Mouse (Mus musculus): ENCODE data around the gene Hspa1l. TPM values are rescaled to one million over a fixed set of nuclear protein-coding genes. Genes with fewer than 3 reads are reported as not detected.
A peak's percentile ranks its signal among the peaks of the same experiment; 100 is the strongest.

Hspa1l gene
- polyA plus RNA-seq, 1 experiment from 2014 or later: 2.0 TPM

- no peak within 1 kb of the TSS for H3K9ac ChIP-seq (ENCODE audit: low read depth, low read length)
- peak; percentile 44; the same call in 1 of the 2 replicates for ATAC-seq
- 62% methylated on average over 12 of the region's 12 CpGs for WGBS
- no peaks in the 10 kb centered on the region; the same call in 1 of the 2 replicates for H3K4me1 ChIP-seq (ENCODE audit: control insufficient read depth, insufficient read depth, low read length)
- H3K4me2 ChIP-seq (ENCODE audit: low read length): no peak within 1 kb of the TSS
- peaks cover 42% of the 10 kb centered on the region for H3K36me3 ChIP-seq (ENCODE audit: control insufficient read depth, insufficient read depth, low read length)
- no peak within 1 kb of the TSS for H3K4me3 ChIP-seq (ENCODE audit: low read depth, low read length)
- H3K27ac ChIP-seq (ENCODE audit: low read length): no peak within 1 kb of the TSS
- H3K9me3 ChIP-seq (replicated peaks; ENCODE audit: control insufficient read depth, low read length, poor library complexity, severe bottlenecking): no peaks in the 10 kb centered on the region
- no peaks in the 10 kb centered on the region for H3K27me3 ChIP-seq (ENCODE audit: control insufficient read depth, insufficient read depth, low read depth, low read length)
These were observed 43.9 kb downstream of the Hspa1l start, which contains the start of gene Vwa7 for GRCm38 (mm10) chr17:35016376-35016775. TSS of gene Vwa7 (plus strand) at chr17:35016579.

DNA sequence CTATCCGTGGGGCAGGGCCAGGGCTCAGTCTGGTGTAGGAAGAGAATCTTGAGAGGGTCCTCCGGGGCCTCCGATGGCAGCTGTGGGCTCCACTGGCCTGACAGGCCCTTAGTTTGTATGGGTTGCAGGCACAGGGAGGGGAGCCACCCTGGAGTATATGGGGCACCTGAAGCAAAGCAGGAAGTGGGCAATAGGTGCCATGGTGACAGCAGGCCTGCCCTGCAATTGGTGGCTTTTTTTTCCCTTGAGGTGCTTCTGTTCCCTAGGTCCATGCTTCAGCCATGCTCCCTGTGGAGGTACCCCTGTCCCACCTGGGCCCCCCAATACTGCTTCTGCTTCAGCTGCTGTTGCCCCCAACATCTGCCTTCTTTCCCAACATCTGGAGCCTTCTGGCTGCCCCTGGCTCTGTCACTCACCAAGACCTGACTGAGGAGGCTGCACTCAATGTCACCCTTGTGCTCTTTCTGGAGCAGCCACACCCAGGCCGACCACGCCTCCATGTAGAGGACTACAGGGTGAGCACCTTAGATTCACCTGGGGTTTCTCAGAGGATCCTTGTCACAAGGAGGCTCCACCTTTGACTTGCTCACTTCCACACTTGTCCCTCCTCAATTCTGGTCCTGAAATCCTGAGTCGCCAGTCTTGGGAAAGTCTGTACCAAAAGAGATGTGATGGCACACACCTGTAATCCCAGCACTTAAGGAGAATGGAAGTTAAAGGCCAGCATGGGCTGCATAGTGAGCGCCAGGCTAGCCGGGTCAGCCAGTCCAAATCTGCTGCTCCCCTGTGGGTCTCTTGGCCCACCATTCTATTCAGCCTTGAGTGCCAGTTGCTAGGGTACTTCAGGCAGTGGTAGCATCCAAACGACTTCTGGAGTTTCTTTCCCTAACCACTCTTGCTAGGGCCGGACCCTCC is 44.5 kb downstream of the Hspa1l start:
- no peaks in the 10 kb centered on the region; the same call in 1 of the 2 replicates for H3K4me1 ChIP-seq (ENCODE audit: control insufficient read depth, insufficient read depth, low read length)
- no peaks in the 10 kb centered on the region for H3K9me3 ChIP-seq (replicated peaks; ENCODE audit: control insufficient read depth, low read length, poor library complexity, severe bottlenecking)
- 81% methylated on average over 10 of the region's 10 CpGs for WGBS
- no peaks in the 10 kb centered on the region for H3K27me3 ChIP-seq (ENCODE audit: control insufficient read depth, insufficient read depth, low read depth, low read length)
- H3K9ac ChIP-seq (ENCODE audit: low read depth, low read length): no peak overlapping the region
- H3K4me3 ChIP-seq (ENCODE audit: low read depth, low read length): no peak overlapping the region
- no peak overlapping the region for H3K4me2 ChIP-seq (ENCODE audit: low read length)
- H3K36me3 ChIP-seq (ENCODE audit: control insufficient read depth, insufficient read depth, low read length): peaks cover 35% of the 10 kb centered on the region
- no peak overlapping the region for H3K27ac ChIP-seq (ENCODE audit: low read length)
- ATAC-seq: no peak

GRCm38 (mm10) chr17:35017706-35018030 is 45.2 kb downstream of the Hspa1l start:
- no peaks in the 10 kb centered on the region for H3K9me3 ChIP-seq (replicated peaks; ENCODE audit: control insufficient read depth, low read length, poor library complexity, severe bottlenecking)
- no peak overlapping the region for H3K4me2 ChIP-seq (ENCODE audit: low read length)
- WGBS: 74% methylated on average over 14 of the region's 14 CpGs
- H3K36me3 ChIP-seq (ENCODE audit: control insufficient read depth, insufficient read depth, low read length): peaks cover 29% of the 10 kb centered on the region
- H3K27ac ChIP-seq (ENCODE audit: low read length): no peak overlapping the region
- no peak overlapping the region for H3K4me3 ChIP-seq (ENCODE audit: low read depth, low read length)
- H3K9ac ChIP-seq (ENCODE audit: low read depth, low read length): no peak overlapping the region
- H3K27me3 ChIP-seq (ENCODE audit: control insufficient read depth, insufficient read depth, low read depth, low read length): no peaks in the 10 kb centered on the region
- H3K4me1 ChIP-seq (ENCODE audit: control insufficient read depth, insufficient read depth, low read length): no peaks in the 10 kb centered on the region; the same call in 1 of the 2 replicates
- ATAC-seq: no peak

- Histone ChIP-seq H3K9me3 (replicated peaks; ENCODE audit: control insufficient read depth, low read length, poor library complexity, severe bottlenecking) (no peaks in the 10 kb centered on the region), H3K4me1 (ENCODE audit: control insufficient read depth, insufficient read depth, low read length) (no peaks in the 10 kb centered on the region; the same call in 1 of the 2 replicates), H3K36me3 (ENCODE audit: control insufficient read depth, insufficient read depth, low read length) (peaks cover 26% of the 10 kb centered on the region), H3K27ac (ENCODE audit: low read length) (no peak overlapping the region), H3K4me3 (ENCODE audit: low read depth, low read length) (no peak overlapping the region), H3K9ac (ENCODE audit: low read depth, low read length) (no peak overlapping the region), H3K27me3 (ENCODE audit: control insufficient read depth, insufficient read depth, low read depth, low read length) (no peaks in the 10 kb centered on the region), H3K4me2 (ENCODE audit: low read length) (no peak overlapping the region)
- ATAC-seq: no peak
- 85% methylated on average over 3 of the region's 3 CpGs for WGBS
These were observed 45.7 kb downstream of the Hspa1l start for GRCm38 (mm10) chr17:35018171-35018570.

- no peaks in the 10 kb centered on the region for H3K27me3 ChIP-seq (ENCODE audit: control insufficient read depth, insufficient read depth, low read depth, low read length)
- WGBS: 73% methylated on average over 11 of the region's 11 CpGs
- H3K9ac ChIP-seq (ENCODE audit: low read depth, low read length): no peak overlapping the region
These were observed 47.4 kb downstream of the Hspa1l start for GRCm38 (mm10) chr17:35019894-35020293.

DNA sequence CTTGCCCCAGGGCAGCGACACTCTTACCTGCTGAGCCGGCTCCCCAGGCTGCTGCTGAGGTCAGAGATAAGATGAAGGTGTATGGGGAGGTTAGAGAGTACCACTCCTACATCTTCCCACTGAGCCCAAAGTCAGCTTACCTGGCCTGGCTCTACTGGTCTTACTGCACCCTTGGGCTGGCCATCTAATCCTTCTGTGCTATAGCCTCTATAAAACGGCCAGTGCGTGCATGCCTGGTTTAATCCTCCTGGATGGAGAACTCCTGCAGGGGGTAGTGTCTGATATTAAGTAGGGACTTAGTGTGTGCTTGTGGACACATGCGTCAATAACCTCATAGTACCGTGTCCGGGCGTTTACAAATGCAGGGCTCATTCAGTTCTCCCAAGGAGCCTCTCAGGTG is 48.0 kb downstream of the Hspa1l start:
- 83% methylated on average over 8 of the region's 8 CpGs for WGBS
- no peaks in the 10 kb centered on the region for H3K9me3 ChIP-seq (replicated peaks; ENCODE audit: control insufficient read depth, low read length, poor library complexity, severe bottlenecking)
- H3K9ac ChIP-seq (ENCODE audit: low read depth, low read length): no peak overlapping the region
- no peaks in the 10 kb centered on the region; the same call in 1 of the 2 replicates for H3K4me1 ChIP-seq (ENCODE audit: control insufficient read depth, insufficient read depth, low read length)
- H3K27me3 ChIP-seq (ENCODE audit: control insufficient read depth, insufficient read depth, low read depth, low read length): no peaks in the 10 kb centered on the region
- peaks cover 5% of the 10 kb centered on the region for H3K36me3 ChIP-seq (ENCODE audit: control insufficient read depth, insufficient read depth, low read length)
- no peak for ATAC-seq
- H3K4me3 ChIP-seq (ENCODE audit: low read depth, low read length): no peak overlapping the region
- no peak overlapping the region for H3K27ac ChIP-seq (ENCODE audit: low read length)
- no peak overlapping the region for H3K4me2 ChIP-seq (ENCODE audit: low read length)

More at GRCm38 (mm10) chr17:35019894-35020293, 47.4 kb downstream of the Hspa1l start:
- no peak for ATAC-seq
- Histone ChIP-seq H3K4me1 (ENCODE audit: control insufficient read depth, insufficient read depth, low read length) (no peaks in the 10 kb centered on the region; the same call in 1 of the 2 replicates), H3K36me3 (ENCODE audit: control insufficient read depth, insufficient read depth, low read length) (peaks cover 9% of the 10 kb centered on the region), H3K4me3 (ENCODE audit: low read depth, low read length) (no peak overlapping the region), H3K4me2 (ENCODE audit: low read length) (no peak overlapping the region), H3K9me3 (replicated peaks; ENCODE audit: control insufficient read depth, low read length, poor library complexity, severe bottlenecking) (no peaks in the 10 kb centered on the region), H3K27ac (ENCODE audit: low read length) (no peak overlapping the region)

DNA sequence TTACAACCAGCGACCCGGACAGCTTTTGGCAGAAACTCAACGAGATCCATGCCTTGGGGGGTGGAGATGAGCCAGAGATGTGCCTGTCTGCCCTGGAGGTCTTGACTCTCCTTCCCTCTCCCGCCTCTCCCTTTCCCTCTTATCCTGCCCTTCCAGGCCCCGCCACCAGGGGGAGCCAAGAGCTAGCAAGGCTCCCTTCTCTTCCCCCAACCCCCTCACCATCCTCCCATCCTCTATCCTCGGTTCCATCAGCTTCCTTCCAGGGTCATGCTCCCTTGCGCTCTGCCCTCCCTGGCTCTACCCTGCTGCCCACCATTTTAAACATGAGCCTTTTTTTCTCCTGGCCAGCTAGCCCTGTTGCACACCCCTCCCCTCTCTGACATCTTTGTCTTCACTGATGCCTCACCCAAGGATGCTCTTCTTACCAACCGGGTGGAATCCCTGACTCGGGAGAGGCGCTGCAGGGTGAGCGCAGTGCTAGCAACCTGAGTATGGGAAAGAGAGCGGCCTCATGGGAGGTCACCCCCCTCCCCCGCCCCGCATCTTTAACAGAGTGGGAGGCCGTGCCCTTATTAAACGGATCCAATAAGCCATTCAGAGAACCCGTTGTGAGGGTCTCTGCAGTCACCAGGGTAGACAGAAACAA is 48.8 kb downstream of the Hspa1l start:
- ATAC-seq: no peak
- Histone ChIP-seq H3K9ac (ENCODE audit: low read depth, low read length) (no peak overlapping the region), H3K4me3 (ENCODE audit: low read depth, low read length) (no peak overlapping the region), H3K27me3 (ENCODE audit: control insufficient read depth, insufficient read depth, low read depth, low read length) (no peaks in the 10 kb centered on the region), H3K4me2 (ENCODE audit: low read length) (no peak overlapping the region), H3K4me1 (ENCODE audit: control insufficient read depth, insufficient read depth, low read length) (no peaks in the 10 kb centered on the region; the same call in 1 of the 2 replicates), H3K36me3 (ENCODE audit: control insufficient read depth, insufficient read depth, low read length) (peaks cover 3% of the 10 kb centered on the region; the same call in 1 of the 2 replicates), H3K27ac (ENCODE audit: low read length) (no peak overlapping the region), H3K9me3 (replicated peaks; ENCODE audit: control insufficient read depth, low read length, poor library complexity, severe bottlenecking) (no peaks in the 10 kb centered on the region)
- WGBS: 3% methylated on average over 17 of the region's 17 CpGs

DNA sequence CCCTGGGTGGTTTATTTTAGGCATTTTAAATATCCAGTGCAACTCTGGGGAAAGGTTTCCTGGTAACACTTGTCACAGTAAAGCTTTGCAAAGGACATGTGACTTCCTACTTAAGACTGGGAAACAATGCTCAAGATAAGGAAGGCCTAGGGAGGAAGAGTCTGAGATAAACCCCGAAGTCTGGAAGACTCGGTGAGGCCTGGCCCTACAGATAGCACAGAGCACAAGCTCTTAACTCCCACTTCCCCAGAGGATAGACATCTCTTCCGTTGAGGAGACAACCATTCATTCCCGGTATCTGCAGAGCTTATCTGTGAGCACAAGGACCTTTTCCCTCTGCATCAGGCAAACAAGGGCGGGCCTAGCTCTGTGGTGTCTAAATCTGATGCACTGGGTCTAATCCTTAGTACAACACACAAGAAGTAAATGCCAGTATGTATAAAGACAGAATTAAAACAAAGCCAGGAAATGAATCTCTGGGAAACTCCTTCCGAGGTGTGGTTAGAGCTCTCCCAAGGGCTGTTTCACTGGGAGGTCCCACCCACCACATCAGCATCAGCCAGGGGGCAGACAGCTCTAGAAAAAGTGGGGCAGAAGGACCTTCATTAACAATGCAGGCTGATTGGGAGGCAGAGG is 49.5 kb downstream of the Hspa1l start:
- H3K27me3 ChIP-seq (ENCODE audit: control insufficient read depth, insufficient read depth, low read depth, low read length): no peaks in the 10 kb centered on the region
- WGBS: 51% methylated on average over 6 of the region's 6 CpGs
- H3K4me1 ChIP-seq (ENCODE audit: control insufficient read depth, insufficient read depth, low read length): no peaks in the 10 kb centered on the region; the same call in 1 of the 2 replicates
- H3K36me3 ChIP-seq (ENCODE audit: control insufficient read depth, insufficient read depth, low read length): no peaks in the 10 kb centered on the region
- ATAC-seq: no peak
- H3K4me3 ChIP-seq (ENCODE audit: low read depth, low read length): no peak overlapping the region
- no peaks in the 10 kb centered on the region for H3K9me3 ChIP-seq (replicated peaks; ENCODE audit: control insufficient read depth, low read length, poor library complexity, severe bottlenecking)
- no peak overlapping the region for H3K4me2 ChIP-seq (ENCODE audit: low read length)
- no peak overlapping the region for H3K27ac ChIP-seq (ENCODE audit: low read length)
- no peak overlapping the region for H3K9ac ChIP-seq (ENCODE audit: low read depth, low read length)
